Mouse (Mus musculus): ENCODE results near the gene Plekhh3.

DNA sequence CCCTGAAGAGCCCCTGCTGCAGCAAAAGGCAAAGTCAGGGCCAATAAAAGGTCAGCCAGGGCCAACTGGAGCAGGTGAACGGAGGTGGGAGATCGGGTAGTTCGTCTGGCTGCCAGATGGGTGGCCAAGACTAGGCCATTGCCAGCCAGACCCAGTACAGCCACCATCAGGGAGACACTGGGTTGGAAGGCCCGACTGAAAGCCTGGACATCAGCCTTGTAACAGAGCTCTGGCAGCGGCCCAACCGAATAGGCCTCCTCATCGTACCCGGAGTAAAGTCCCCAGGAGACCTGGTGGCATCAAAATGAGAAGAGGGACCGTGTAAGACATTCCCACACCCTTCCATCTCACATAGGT lies 3.2 kb upstream of the Plekhh3 start:
- TF ChIP-seq POLR2A (IDR thresholded peaks at IDR 0.05; ENCODE audit: insufficient read depth, low read length) (no peak), CTCF (IDR thresholded peaks at IDR 0.05; ENCODE audit: low read depth, low read length) (no peak), EP300 (IDR thresholded peaks at IDR 0.05; ENCODE audit: insufficient read depth, low read depth, low read length) (no peak)

Measured in ES-Bruce4 (cell line).